Mouse (Mus musculus) hindbrain, embryonic 16.5 days (tissue): ENCODE data around the gene Bbx. TPM values are rescaled to one million over a fixed set of nuclear protein-coding genes. Genes with fewer than 3 reads are reported as not detected.

Source experiments
- ATAC-seq: fragments of 200-750 bp; cut with Nextera tagmentation; 2 replicates; pipeline ENCODE4 v1.8.0; 2017; ENCODE audit warnings: moderate TSS enrichment, moderate library complexity
- H3K27ac ChIP-seq: fragments of 300-500 bp; sonication (generic); 2 replicates; pipeline ENCODE4 v1.5.1; 2014; ENCODE audit warnings: low read depth, mild to moderate bottlenecking, control low read depth, low read length, moderate library complexity
- H3K27me3 ChIP-seq: fragments of 300-500 bp; sonication (generic); replicated peaks from 2 replicates; pipeline ENCODE4 v1.6.1; 2014; ENCODE audit warnings: low read length; ENCODE audit not compliant: control insufficient read depth, insufficient read depth
- H3K36me3 ChIP-seq: fragments of 300-500 bp; sonication (generic); 2 replicates; pipeline ENCODE4 v1.6.1; 2014; ENCODE audit warnings: mild to moderate bottlenecking, low read length, moderate library complexity, mixed read lengths; ENCODE audit not compliant: control insufficient read depth, insufficient read depth
- H3K4me1 ChIP-seq: fragments of 300-500 bp; sonication (generic); 2 replicates; pipeline ENCODE4 v1.6.1; 2014; ENCODE audit warnings: low read depth, low read length; ENCODE audit not compliant: control insufficient read depth, insufficient read depth
- H3K4me2 ChIP-seq: fragments of 300-500 bp; sonication (generic); 2 replicates; pipeline ENCODE4 v1.6.1; 2014; ENCODE audit warnings: mild to moderate bottlenecking, low read length, control low read depth, moderate library complexity
- H3K4me3 ChIP-seq: fragments of 300-500 bp; sonication (generic); 2 replicates; pipeline ENCODE4 v1.5.1; 2014; ENCODE audit warnings: mild to moderate bottlenecking, low read length, control low read depth, moderate library complexity
- H3K9ac ChIP-seq: fragments of 300-500 bp; sonication (generic); 2 replicates; pipeline ENCODE4 v1.6.1; 2014; ENCODE audit warnings: low read depth, mild to moderate bottlenecking, control low read depth, low read length, moderate library complexity
- H3K9me3 ChIP-seq: fragments of 300-500 bp; sonication (generic); 2 replicates; pipeline ENCODE4 v1.6.1; 2014; ENCODE audit warnings: mild to moderate bottlenecking, low read length, moderate library complexity; ENCODE audit not compliant: control insufficient read depth
- WGBS: fragments of 180-500 bp; shearing (Covaris S2); extraction: QIAGEN DNeasy Blood & Tissue Kit; methylation state at CpG from one replicate; pipeline ENCODE4 v1.1.7; 2014; 5-methylcytosine and 5-hydroxymethylcytosine counted together
- polyA plus RNA-seq: library from polyadenylated mRNA; unstranded; fragments of >200 nt; fragmentation: Nextera tagmentation; extraction: Ambion mirVana; gene quantifications from 2 replicates; pipeline ENCODE4 v1.2.1, GENCODE M21; 2015

Bbx gene
- polyA plus RNA-seq, result 20.2 and 20.3 TPM in 2 replicates

GRCm38 (mm10) chr16:50432062-50432878 is at the start of gene Bbx:
Gene Bbx, minus strand, starts transcription at chr16:50432390.
- H3K9me3 ChIP-seq, result no peaks in the 10 kb centered on the region
- H3K27me3 ChIP-seq, result no peaks in the 10 kb centered on the region
- WGBS, result 0% methylated on average over 49 of the region's 55 CpGs
- H3K27ac ChIP-seq, result peak within 1 kb of the TSS; percentile 96
- H3K4me2 ChIP-seq, result peak within 1 kb of the TSS; percentile 95
- peak; percentile 98 for ATAC-seq
- peaks cover 3% of the 10 kb centered on the region for H3K4me1 ChIP-seq
- peak within 1 kb of the TSS; percentile 89 for H3K9ac ChIP-seq
- peak within 1 kb of the TSS; percentile 83 for H3K4me3 ChIP-seq
- no peaks in the 10 kb centered on the region for H3K36me3 ChIP-seq

GRCm38 (mm10) chr16:50481892-50482291 is 49.7 kb upstream of the Bbx start:
- Histone ChIP-seq H3K4me2 (no peak overlapping the region), H3K9me3 (no peaks in the 10 kb centered on the region), H3K27ac (no peak overlapping the region), H3K36me3 (no peaks in the 10 kb centered on the region), H3K4me1 (no peaks in the 10 kb centered on the region), H3K4me3 (no peak overlapping the region), H3K9ac (no peak overlapping the region), H3K27me3 (no peaks in the 10 kb centered on the region)
- no peak for ATAC-seq
- 63% methylated on average over 7 of the region's 7 CpGs for WGBS

- no peak overlapping the region for H3K4me3 ChIP-seq
- H3K4me1 ChIP-seq, result no peaks in the 10 kb centered on the region
- 48% methylated on average over 5 of the region's 5 CpGs for WGBS
- ATAC-seq, result no peak
- no peak overlapping the region for H3K27ac ChIP-seq
- H3K36me3 ChIP-seq, result no peaks in the 10 kb centered on the region
- no peak overlapping the region for H3K4me2 ChIP-seq
- H3K9ac ChIP-seq, result no peak overlapping the region
- H3K9me3 ChIP-seq, result no peaks in the 10 kb centered on the region
- no peaks in the 10 kb centered on the region for H3K27me3 ChIP-seq
Measured at GRCm38 (mm10) chr16:50481341-50481740, 49.2 kb upstream of the Bbx start.

- Histone ChIP-seq H3K9me3 (no peaks in the 10 kb centered on the region), H3K9ac (no peak overlapping the region), H3K27me3 (no peaks in the 10 kb centered on the region), H3K27ac (no peak overlapping the region), H3K36me3 (no peaks in the 10 kb centered on the region), H3K4me3 (no peak overlapping the region), H3K4me2 (no peak overlapping the region), H3K4me1 (no peaks in the 10 kb centered on the region)
- WGBS, result 92% methylated on average over 1 of the region's 1 CpGs
- ATAC-seq, result no peak
Measured at GRCm38 (mm10) chr16:50478695-50479094, 46.5 kb upstream of the Bbx start.

- Histone ChIP-seq H3K4me2 (no peak overlapping the region), H3K36me3 (no peaks in the 10 kb centered on the region), H3K9me3 (no peaks in the 10 kb centered on the region), H3K4me3 (no peak overlapping the region), H3K27me3 (no peaks in the 10 kb centered on the region), H3K27ac (no peak overlapping the region), H3K4me1 (no peaks in the 10 kb centered on the region), H3K9ac (no peak overlapping the region)
- 91% methylated on average over 6 of the region's 6 CpGs for WGBS
- ATAC-seq, result no peak
Measured at GRCm38 (mm10) chr16:50477628-50478027, 45.4 kb upstream of the Bbx start.

GRCm38 (mm10) chr16:50462226-50462870 is 30.2 kb upstream of the Bbx start:
- H3K4me1 ChIP-seq, result no peaks in the 10 kb centered on the region
- H3K4me2 ChIP-seq, result 0 out of 2 replicates have a peak overlapping the region, but pooled peaks have one; percentile 10
- no peak overlapping the region for H3K27ac ChIP-seq
- no peak for ATAC-seq
- H3K27me3 ChIP-seq, result no peaks in the 10 kb centered on the region
- H3K9me3 ChIP-seq, result no peaks in the 10 kb centered on the region
- no peak overlapping the region for H3K4me3 ChIP-seq
- H3K36me3 ChIP-seq, result no peaks in the 10 kb centered on the region
- WGBS, result 31% methylated on average over 10 of the region's 10 CpGs
- H3K9ac ChIP-seq, result no peak overlapping the region

- Histone ChIP-seq H3K4me2 (no peak overlapping the region), H3K4me3 (no peak overlapping the region), H3K9me3 (no peaks in the 10 kb centered on the region), H3K9ac (no peak overlapping the region), H3K27me3 (no peaks in the 10 kb centered on the region), H3K4me1 (no peaks in the 10 kb centered on the region), H3K27ac (no peak overlapping the region), H3K36me3 (no peaks in the 10 kb centered on the region)
- no peak for ATAC-seq
- WGBS, result 40% methylated on average over 3 of the region's 3 CpGs
Measured at GRCm38 (mm10) chr16:50459146-50459545, 27.0 kb upstream of the Bbx start.

GRCm38 (mm10) chr16:50456053-50456452 is 23.9 kb upstream of the Bbx start:
- 93% methylated on average over 1 of the region's 1 CpGs for whole genome bisulfite sequencing
- Histone ChIP-seq H3K27me3 (no peaks in the 10 kb centered on the region), H3K9me3 (no peaks in the 10 kb centered on the region), H3K9ac (no peak overlapping the region), H3K4me2 (no peak overlapping the region), H3K36me3 (no peaks in the 10 kb centered on the region), H3K4me1 (no peaks in the 10 kb centered on the region), H3K4me3 (no peak overlapping the region), H3K27ac (no peak overlapping the region)
- no peak for ATAC-seq

- H3K27me3 ChIP-seq, result no peaks in the 10 kb centered on the region
- no peak overlapping the region for H3K4me3 ChIP-seq
- 88% methylated on average over 9 of the region's 9 CpGs for WGBS
- no peak overlapping the region for H3K4me2 ChIP-seq
- H3K9ac ChIP-seq, result no peak overlapping the region
- no peaks in the 10 kb centered on the region for H3K9me3 ChIP-seq
- no peak for ATAC-seq
- H3K36me3 ChIP-seq, result no peaks in the 10 kb centered on the region
- no peaks in the 10 kb centered on the region for H3K4me1 ChIP-seq
- no peak overlapping the region for H3K27ac ChIP-seq
Measured at GRCm38 (mm10) chr16:50449086-50449485, 16.9 kb upstream of the Bbx start.
